Mouse (Mus musculus): ENCODE data around the gene Pck2.

Gene Pck2

GRCm38 (mm10) chr14:55575711-55576110 is 35.6 kb downstream of the Pck2 start:
- no peak for DNase-seq (ENCODE audit: low spot score in 2 of 2)

- DNase-seq (ENCODE audit: low spot score in 2 of 2) = peak in 1 of 2 experiments; percentile 35
Measured at GRCm38 (mm10) chr14:55576376-55576775, 36.3 kb downstream of the Pck2 start.

- DNase-seq (ENCODE audit: low spot score in 2 of 2) = peak; percentile 75 to 76
Measured at GRCm38 (mm10) chr14:55577871-55578667, 38.0 kb downstream of the Pck2 start, which contains the start of gene Psme1. Gene Psme1 (plus strand): TSS chr14:55578123.

- DNase-seq (ENCODE audit: low spot score in 2 of 2) = peak; percentile 54
Measured at GRCm38 (mm10) chr14:55578668-55579269, 38.7 kb downstream of the Pck2 start.

GRCm38 (mm10) chr14:55579511-55580496 is 39.7 kb downstream of the Pck2 start:
- no peak for DNase-seq (ENCODE audit: low spot score in 2 of 2)

- DNase-seq (ENCODE audit: low spot score in 2 of 2) = no peak
Measured at GRCm38 (mm10) chr14:55580731-55581130, 40.7 kb downstream of the Pck2 start.

GRCm38 (mm10) chr14:55581981-55582681 is 42.1 kb downstream of the Pck2 start:
- DNase-seq (ENCODE audit: low spot score in 2 of 2) = no peak

- no peak for DNase-seq (ENCODE audit: low spot score in 2 of 2)
Measured at GRCm38 (mm10) chr14:55584303-55584701, 44.2 kb downstream of the Pck2 start.

- DNase-seq (ENCODE audit: low spot score in 2 of 2) = peak; percentile 71 to 73
Measured at GRCm38 (mm10) chr14:55584702-55585565, 44.9 kb downstream of the Pck2 start, which contains the start of gene Emc9. Gene Emc9 (minus strand): TSS chr14:55585302.

- DNase-seq (ENCODE audit: low spot score in 2 of 2) = no peak
Measured at GRCm38 (mm10) chr14:55585566-55585960, 45.5 kb downstream of the Pck2 start.

GRCm38 (mm10) chr14:55586149-55586548 is 46.1 kb downstream of the Pck2 start:
- no peak for DNase-seq (ENCODE audit: low spot score in 2 of 2)

- no peak for DNase-seq (ENCODE audit: low spot score in 2 of 2)
Measured at GRCm38 (mm10) chr14:55589271-55589670, 49.2 kb downstream of the Pck2 start.

GRCm38 (mm10) chr14:55589771-55590448 is 49.8 kb downstream of the Pck2 start:
- DNase-seq (ENCODE audit: low spot score in 2 of 2) = peak in 1 of 2 experiments; percentile 30

- DNase-seq (ENCODE audit: low spot score in 2 of 2) = peak; percentile 82 to 85
Measured at GRCm38 (mm10) chr14:55590748-55591330, 50.8 kb downstream of the Pck2 start, which contains the start of gene Psme2. Gene Psme2 (minus strand): TSS chr14:55591113.

- DNase-seq (ENCODE audit: low spot score in 2 of 2) = peak; percentile 78
Measured at GRCm38 (mm10) chr14:55591331-55591891, 51.3 kb downstream of the Pck2 start, which contains the start of gene Rnf31. Gene Rnf31 (plus strand): TSS chr14:55591708.

- DNase-seq (ENCODE audit: low spot score in 2 of 2) = no peak
Measured at GRCm38 (mm10) chr14:55592226-55592625, 52.2 kb downstream of the Pck2 start.

- no peak for DNase-seq (ENCODE audit: low spot score in 2 of 2)
Measured at GRCm38 (mm10) chr14:55596036-55596690, 56.1 kb downstream of the Pck2 start.

Measured in natural killer cell, adult 2 months (primary cell).